Mouse (Mus musculus): Measurements from ENCODE around the gene Gm15140. TPM values are rescaled to one million over a fixed set of nuclear protein-coding genes. Genes with fewer than 3 reads are reported as not detected.
"Not testable (repeated sequence)": the region's sequence is repeated elsewhere in the genome, so short reads cannot be mapped to it uniquely, and the experiment has no call there.

The Gm15140 gene
- polyA plus RNA-seq (2016; fragmentation: Nextera tagmentation; extraction: Ambion mirVana) = not detected in 2 replicates

DNA sequence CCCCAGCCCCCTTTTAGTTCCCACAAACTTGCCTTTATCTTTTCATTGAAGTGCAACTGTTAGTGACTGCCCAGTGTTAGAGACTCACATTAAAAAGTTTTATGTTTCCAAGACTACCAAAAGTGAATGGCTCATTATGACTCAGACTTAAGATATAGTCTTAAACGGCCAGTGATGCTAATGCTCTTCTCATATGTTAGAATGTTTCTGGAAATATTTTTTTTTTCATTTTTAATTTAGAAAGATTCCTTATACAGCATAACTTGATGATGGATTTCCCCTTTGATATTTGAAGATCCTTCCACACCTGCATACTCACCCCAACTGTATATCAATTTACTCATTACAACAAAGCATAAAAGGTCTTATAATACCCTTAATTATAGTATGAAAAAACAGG lies at the start of gene Gm15140:
TSS of gene Gm15140 (minus strand) at position 101 of the 400 bp plus-strand sequence.
- not testable (repeated sequence) for H3K4me1 ChIP-seq; H3K9me3 ChIP-seq (replicated peaks); H3K27ac ChIP-seq (replicated peaks); H3K4me3 ChIP-seq; DNase-seq (ENCODE audit: low spot score); H3K36me3 ChIP-seq; H3K27me3 ChIP-seq (ENCODE audit: low read depth, poor library complexity, severe bottlenecking)
- 84% methylated on average over 1 of the region's 1 CpGs for WGBS

Other genes with a start within 250 kb of the Gm15140 start
- not detected in 2 replicates for gene Samt1, start 108.0 kb downstream of the Gm15140 start, polyA plus RNA-seq (2016; fragmentation: Nextera tagmentation; extraction: Ambion mirVana)
- not detected in 2 replicates for gene 4921511M17Rik, start 86.9 kb downstream of the Gm15140 start, polyA plus RNA-seq (2016; fragmentation: Nextera tagmentation; extraction: Ambion mirVana)
- gene Gm10057, start 65.6 kb downstream of the Gm15140 start, polyA plus RNA-seq (2016; fragmentation: Nextera tagmentation; extraction: Ambion mirVana) = not detected in 2 replicates
- gene 4930524N10Rik, start 222.7 kb upstream of the Gm15140 start, polyA plus RNA-seq (2016; fragmentation: Nextera tagmentation; extraction: Ambion mirVana) = not detected in 2 replicates

Data from midbrain, embryonic 10.5 days (tissue).